Mouse (Mus musculus) lung, postnatal 0 days (tissue): Measurements from ENCODE around the gene Rara.

Experiments
- CTCF ChIP-seq: IDR thresholded peaks from 2 replicates; pipeline ENCODE4 v1.5.1; 2016; ENCODE audit warnings: antibody characterized with exemption, mild to moderate bottlenecking
- EP300 ChIP-seq: IDR thresholded peaks from 2 replicates; pipeline ENCODE4 v1.6.1; 2016; ENCODE audit warnings: antibody characterized with exemption, mild to moderate bottlenecking, control low read depth

- TF ChIP-seq CTCF (no peak), EP300 (no peak; the same call in none of the 2 replicates)
These were observed 20.0 kb upstream of the Rara start, which contains the start of gene Cdc6 for GRCm38 (mm10) chr11:98907437-98908173.
